Mouse (Mus musculus) liver, embryonic 13.5 days (tissue): ENCODE results near the gene Cd93. TPM values are rescaled to one million over a fixed set of nuclear protein-coding genes. Genes with fewer than 3 reads are reported as not detected.

Experiments used
- ATAC-seq: fragments of 200-750 bp; cut with Nextera tagmentation; 2 replicates; pipeline ENCODE4 v1.8.0; 2017; ENCODE audit warnings: low read depth, mild to moderate bottlenecking, moderate number of reproducible peaks, moderate library complexity
- DNase-seq: peaks from one replicate; pipeline ENCODE4 v3.0.0; 2022
- H3K27ac ChIP-seq: fragments of 300-500 bp; sonication (generic); 2 replicates; pipeline ENCODE4 v1.5.1; 2015; ENCODE audit warnings: moderate library complexity, mild to moderate bottlenecking, inconsistent platforms
- H3K27me3 ChIP-seq: fragments of 300-500 bp; sonication (generic); 2 replicates; pipeline ENCODE4 v1.6.1; 2015; ENCODE audit warnings: mild to moderate bottlenecking, inconsistent platforms
- H3K36me3 ChIP-seq: fragments of 300-500 bp; sonication (generic); 2 replicates; pipeline ENCODE4 v1.6.1; 2015; ENCODE audit warnings: mild to moderate bottlenecking, inconsistent platforms
- H3K4me1 ChIP-seq: fragments of 300-500 bp; sonication (generic); replicated peaks from 2 replicates; pipeline ENCODE4 v1.6.1; 2015; ENCODE audit warnings: inconsistent platforms
- H3K4me2 ChIP-seq: fragments of 300-500 bp; sonication (generic); 2 replicates; pipeline ENCODE4 v1.6.1; 2015; ENCODE audit warnings: inconsistent platforms, mild to moderate bottlenecking, moderate library complexity
- H3K4me3 ChIP-seq: fragments of 300-500 bp; sonication (generic); replicated peaks from 2 replicates; pipeline ENCODE4 v1.5.1; 2015; ENCODE audit warnings: mild to moderate bottlenecking, inconsistent platforms
- H3K9ac ChIP-seq: fragments of 300-500 bp; sonication (generic); 2 replicates; pipeline ENCODE4 v1.6.1; 2015; ENCODE audit warnings: mild to moderate bottlenecking, inconsistent platforms
- H3K9me3 ChIP-seq: fragments of 300-500 bp; sonication (generic); replicated peaks from 2 replicates; pipeline ENCODE4 v1.6.1; 2016; ENCODE audit warnings: inconsistent platforms
- WGBS: fragments of 180-500 bp; shearing (Covaris S2); methylation state at CpG from one replicate; pipeline ENCODE4 v1.1.7; 2015; ENCODE audit not compliant: insufficient replicate concordance; 5-methylcytosine and 5-hydroxymethylcytosine counted together
- polyA plus RNA-seq: library from polyadenylated mRNA; unstranded; fragments of >200 nt; fragmentation: Nextera tagmentation; extraction: Ambion mirVana; gene quantifications from 2 replicates; pipeline ENCODE4 v1.2.1, GENCODE M21; 2015

Gene Cd93
- 2.1 and 2.3 TPM in 2 replicates for polyA plus RNA-seq

GRCm38 (mm10) chr2:148443249-148443958 is at the start of gene Cd93:
TSS of gene Cd93 (minus strand) at chr2:148443563.
- ATAC-seq (peak; percentile 74), DNase-seq (no peak)
- peaks cover 3% of the 10 kb centered on the region; the same call in 1 of the 2 replicates for H3K4me1 ChIP-seq
- H3K9ac ChIP-seq = no peak within 1 kb of the TSS
- peak within 1 kb of the TSS; percentile 67 for H3K27ac ChIP-seq
- H3K27me3 ChIP-seq = no peaks in the 10 kb centered on the region
- H3K4me3 ChIP-seq = peak within 1 kb of the TSS; percentile 37
- WGBS = 10% methylated on average over 13 of the region's 13 CpGs
- H3K4me2 ChIP-seq = peak within 1 kb of the TSS; percentile 32
- H3K9me3 ChIP-seq = no peaks in the 10 kb centered on the region
- no peaks in the 10 kb centered on the region for H3K36me3 ChIP-seq

- Histone ChIP-seq H3K4me1 (peaks cover 18% of the 10 kb centered on the region), H3K9ac (no peak overlapping the region), H3K4me3 (no peak overlapping the region), H3K27me3 (no peaks in the 10 kb centered on the region), H3K36me3 (no peaks in the 10 kb centered on the region), H3K4me2 (no peak overlapping the region), H3K9me3 (no peaks in the 10 kb centered on the region), H3K27ac (no peak overlapping the region)
- ATAC-seq (no peak), DNase-seq (no peak)
- 12% methylated on average over 4 of the region's 4 CpGs for WGBS
Observed at GRCm38 (mm10) chr2:148492108-148492507, 48.7 kb upstream of the Cd93 start.

GRCm38 (mm10) chr2:148490150-148490549 is 46.8 kb upstream of the Cd93 start:
- Histone ChIP-seq H3K27me3 (no peaks in the 10 kb centered on the region), H3K9me3 (no peaks in the 10 kb centered on the region), H3K4me3 (no peak overlapping the region), H3K27ac (no peak overlapping the region; the same call in 1 of the 2 replicates), H3K36me3 (no peaks in the 10 kb centered on the region), H3K4me1 (peaks cover 18% of the 10 kb centered on the region), H3K9ac (no peak overlapping the region), H3K4me2 (no peak overlapping the region)
- no peak for DNase-seq
- ATAC-seq = no peak
- WGBS = 16% methylated on average over 6 of the region's 6 CpGs

GRCm38 (mm10) chr2:148488885-148489284 is 45.5 kb upstream of the Cd93 start:
- H3K4me1 ChIP-seq = peaks cover 18% of the 10 kb centered on the region
- WGBS = 25% methylated on average over 2 of the region's 2 CpGs
- no peak overlapping the region for H3K27ac ChIP-seq
- no peak overlapping the region for H3K4me3 ChIP-seq
- no peaks in the 10 kb centered on the region for H3K9me3 ChIP-seq
- H3K36me3 ChIP-seq = no peaks in the 10 kb centered on the region
- no peak for ATAC-seq
- no peak overlapping the region for H3K4me2 ChIP-seq
- no peaks in the 10 kb centered on the region for H3K27me3 ChIP-seq
- no peak overlapping the region for H3K9ac ChIP-seq
- DNase-seq = no peak

GRCm38 (mm10) chr2:148485576-148485975 is 42.2 kb upstream of the Cd93 start:
- Histone ChIP-seq H3K4me1 (peaks cover 6% of the 10 kb centered on the region), H3K36me3 (no peaks in the 10 kb centered on the region), H3K27me3 (no peaks in the 10 kb centered on the region), H3K4me3 (no peak overlapping the region), H3K9ac (no peak overlapping the region), H3K9me3 (no peaks in the 10 kb centered on the region), H3K4me2 (no peak overlapping the region), H3K27ac (no peak overlapping the region)
- 73% methylated on average over 4 of the region's 4 CpGs for WGBS
- DNase-seq (no peak), ATAC-seq (no peak)

- DNase-seq (no peak), ATAC-seq (no peak)
- Histone ChIP-seq H3K9ac (no peak overlapping the region), H3K27me3 (no peaks in the 10 kb centered on the region), H3K4me2 (no peak overlapping the region), H3K4me3 (no peak overlapping the region), H3K36me3 (no peaks in the 10 kb centered on the region), H3K9me3 (no peaks in the 10 kb centered on the region), H3K4me1 (no peaks in the 10 kb centered on the region), H3K27ac (no peak overlapping the region)
- 71% methylated on average over 8 of the region's 8 CpGs for WGBS
Observed at GRCm38 (mm10) chr2:148480376-148480775, 37.0 kb upstream of the Cd93 start.

- ATAC-seq (no peak), DNase-seq (no peak)
- Histone ChIP-seq H3K4me3 (no peak overlapping the region), H3K9me3 (no peaks in the 10 kb centered on the region), H3K36me3 (no peaks in the 10 kb centered on the region), H3K9ac (no peak overlapping the region), H3K27ac (no peak overlapping the region), H3K27me3 (no peaks in the 10 kb centered on the region), H3K4me2 (no peak overlapping the region), H3K4me1 (no peaks in the 10 kb centered on the region)
- WGBS = 18% methylated on average over 3 of the region's 3 CpGs
Observed at GRCm38 (mm10) chr2:148478141-148478701, 34.9 kb upstream of the Cd93 start.

- no peak for DNase-seq
- no peaks in the 10 kb centered on the region for H3K4me1 ChIP-seq
- no peaks in the 10 kb centered on the region for H3K9me3 ChIP-seq
- H3K9ac ChIP-seq = no peak overlapping the region
- no peak overlapping the region for H3K4me3 ChIP-seq
- 49% methylated on average over 2 of the region's 2 CpGs for WGBS
- no peak overlapping the region for H3K4me2 ChIP-seq
- no peaks in the 10 kb centered on the region for H3K36me3 ChIP-seq
- no peaks in the 10 kb centered on the region for H3K27me3 ChIP-seq
- no peak overlapping the region for H3K27ac ChIP-seq
- no peak for ATAC-seq
Observed at GRCm38 (mm10) chr2:148477346-148477745, 34.0 kb upstream of the Cd93 start.

- 49% methylated on average over 4 of the region's 4 CpGs for WGBS
- Histone ChIP-seq H3K27ac (no peak overlapping the region), H3K4me1 (no peaks in the 10 kb centered on the region), H3K9ac (no peak overlapping the region), H3K4me2 (no peak overlapping the region), H3K4me3 (no peak overlapping the region), H3K9me3 (no peaks in the 10 kb centered on the region), H3K27me3 (no peaks in the 10 kb centered on the region), H3K36me3 (no peaks in the 10 kb centered on the region)
- no peak for ATAC-seq
- DNase-seq = no peak
Observed at GRCm38 (mm10) chr2:148476576-148476975, 33.2 kb upstream of the Cd93 start.

- H3K36me3 ChIP-seq = no peaks in the 10 kb centered on the region
- 60% methylated on average over 5 of the region's 5 CpGs for WGBS
- no peak overlapping the region for H3K27ac ChIP-seq
- no peak overlapping the region for H3K9ac ChIP-seq
- no peaks in the 10 kb centered on the region for H3K4me1 ChIP-seq
- H3K4me3 ChIP-seq = no peak overlapping the region
- H3K4me2 ChIP-seq = no peak overlapping the region
- no peaks in the 10 kb centered on the region for H3K9me3 ChIP-seq
- ATAC-seq (no peak), DNase-seq (no peak)
- H3K27me3 ChIP-seq = no peaks in the 10 kb centered on the region
Observed at GRCm38 (mm10) chr2:148475879-148476495, 32.6 kb upstream of the Cd93 start.

- no peak for ATAC-seq
- Histone ChIP-seq H3K27ac (no peak overlapping the region), H3K4me2 (no peak overlapping the region), H3K9me3 (no peaks in the 10 kb centered on the region), H3K4me1 (no peaks in the 10 kb centered on the region), H3K27me3 (no peaks in the 10 kb centered on the region), H3K36me3 (no peaks in the 10 kb centered on the region), H3K4me3 (no peak overlapping the region), H3K9ac (no peak overlapping the region)
- no peak for DNase-seq
- 44% methylated on average over 6 of the region's 7 CpGs for WGBS
Observed at GRCm38 (mm10) chr2:148469341-148470238, 26.2 kb upstream of the Cd93 start.
